ENCODE assay signal across 20 mouse cellular contexts in genomic region chr15:24980841-24981240, GRCm38 (mm10).
DNase-seq lines count a peak whose midpoint lies in the region; ATAC-seq and TF ChIP-seq lines count a peak whose summit lies in the region.
"Had no signal": no experiment of that assay in that cellular context is flagged by ENCODE, and none has a peak within 500 bp of the region (broad histone marks: within the 10 kb centered on the region; RNA-seq: fewer than 3 reads in every experiment).

No protein-coding gene starts in this region.

- H3K4me3 ChIP-seq in hindbrain, embryonic 10.5 days: no peak overlapping the region
- no peak overlapping the region for H3K4me3 ChIP-seq in hindbrain, embryonic 13.5 days
- no peak overlapping the region for H3K4me3 ChIP-seq in lung, embryonic 16.5 days (ENCODE audit: low read length)
- H3K4me3 ChIP-seq in forebrain, embryonic 13.5 days: no peak overlapping the region
- no peak overlapping the region for H3K4me3 ChIP-seq in left cerebral cortex, adult 2 months
- H3K4me3 ChIP-seq: forebrain, embryonic 12.5 days; hindbrain, embryonic 15.5 days; limb, embryonic 15.5 days; myocyte had no signal

- no peaks in the 10 kb centered on the region for H3K36me3 ChIP-seq in hindbrain, embryonic 10.5 days
- H3K36me3 ChIP-seq in hindbrain, embryonic 13.5 days: no peaks in the 10 kb centered on the region
- no peaks in the 10 kb centered on the region for H3K36me3 ChIP-seq in lung, embryonic 16.5 days (ENCODE audit: control insufficient read depth, insufficient read depth, low read length)
- H3K36me3 ChIP-seq in forebrain, embryonic 13.5 days (ENCODE audit: poor library complexity, severe bottlenecking): no peaks in the 10 kb centered on the region
- H3K36me3 ChIP-seq: forebrain, embryonic 12.5 days; hindbrain, embryonic 15.5 days; limb, embryonic 15.5 days had no signal

- no peak overlapping the region for H3K9ac ChIP-seq in hindbrain, embryonic 13.5 days
- H3K9ac ChIP-seq in lung, embryonic 16.5 days (ENCODE audit: low read length): no peak overlapping the region
- H3K9ac ChIP-seq in forebrain, embryonic 13.5 days: no peak overlapping the region
- H3K9ac ChIP-seq: forebrain, embryonic 12.5 days; hindbrain, embryonic 15.5 days; limb, embryonic 15.5 days had no signal

- 17% methylated on average over 4 of the region's 4 CpGs for WGBS in hindbrain, embryonic 10.5 days
- 33% methylated on average over 4 of the region's 4 CpGs for WGBS in hindbrain, embryonic 13.5 days
- 39% methylated on average over 4 of the region's 4 CpGs for WGBS in lung, embryonic 16.5 days
- 51% methylated on average over 4 of the region's 4 CpGs for WGBS in forebrain, embryonic 13.5 days

- TF ChIP-seq CTCF in left cerebral cortex, adult 2 months (IDR thresholded peaks at IDR 0.05): no peak

- H3K27ac ChIP-seq in hindbrain, embryonic 10.5 days: no peak overlapping the region
- H3K27ac ChIP-seq in hindbrain, embryonic 13.5 days: no peak overlapping the region
- H3K27ac ChIP-seq in lung, embryonic 16.5 days (ENCODE audit: low read length): no peak overlapping the region
- no peak overlapping the region for H3K27ac ChIP-seq in forebrain, embryonic 13.5 days
- H3K27ac ChIP-seq in left cerebral cortex, adult 2 months: no peak overlapping the region
- H3K27ac ChIP-seq: forebrain, embryonic 12.5 days; hindbrain, embryonic 15.5 days; limb, embryonic 15.5 days had no signal

- H3K4me1 ChIP-seq in hindbrain, embryonic 10.5 days (replicated peaks): peaks cover 7% of the 10 kb centered on the region; the same call in 1 of the 2 replicates
- H3K4me1 ChIP-seq in hindbrain, embryonic 13.5 days (replicated peaks): no peaks in the 10 kb centered on the region
- H3K4me1 ChIP-seq in lung, embryonic 16.5 days (replicated peaks; ENCODE audit: control insufficient read depth, insufficient read depth, low read length): no peaks in the 10 kb centered on the region
- H3K4me1 ChIP-seq in forebrain, embryonic 13.5 days: no peaks in the 10 kb centered on the region
- H3K4me1 ChIP-seq: forebrain, embryonic 12.5 days; hindbrain, embryonic 15.5 days; limb, embryonic 15.5 days had no signal

- H3K9me3 ChIP-seq in hindbrain, embryonic 10.5 days: no peaks in the 10 kb centered on the region
- no peaks in the 10 kb centered on the region for H3K9me3 ChIP-seq in hindbrain, embryonic 13.5 days
- H3K9me3 ChIP-seq in lung, embryonic 16.5 days (ENCODE audit: control insufficient read depth, low read length): no peaks in the 10 kb centered on the region
- no peaks in the 10 kb centered on the region for H3K9me3 ChIP-seq in forebrain, embryonic 13.5 days (replicated peaks)
- H3K9me3 ChIP-seq: forebrain, embryonic 12.5 days; hindbrain, embryonic 15.5 days; limb, embryonic 15.5 days had no signal

- H3K4me2 ChIP-seq in hindbrain, embryonic 13.5 days: no peak overlapping the region
- H3K4me2 ChIP-seq in lung, embryonic 16.5 days (ENCODE audit: low read depth, low read length): no peak overlapping the region
- H3K4me2 ChIP-seq in forebrain, embryonic 13.5 days: no peak overlapping the region
- H3K4me2 ChIP-seq: forebrain, embryonic 12.5 days; hindbrain, embryonic 15.5 days; limb, embryonic 15.5 days had no signal

- intact Hi-C loops in left cerebral cortex, adult 2 months (cut with DNase I): no loop called here

- no peaks in the 10 kb centered on the region for H3K27me3 ChIP-seq in hindbrain, embryonic 10.5 days (ENCODE audit: insufficient read depth, poor library complexity, severe bottlenecking)
- no peaks in the 10 kb centered on the region for H3K27me3 ChIP-seq in hindbrain, embryonic 13.5 days
- H3K27me3 ChIP-seq in lung, embryonic 16.5 days (ENCODE audit: control insufficient read depth, insufficient read depth, low read depth, low read length): no peaks in the 10 kb centered on the region
- no peaks in the 10 kb centered on the region for H3K27me3 ChIP-seq in forebrain, embryonic 13.5 days
- H3K27me3 ChIP-seq: forebrain, embryonic 12.5 days; hindbrain, embryonic 15.5 days; limb, embryonic 15.5 days had no signal

- ATAC-seq in hindbrain, embryonic 13.5 days (ENCODE audit: low FRiP score): no peak
- peak; percentile 49; the same call in 1 of the 2 replicates for ATAC-seq in lung, embryonic 16.5 days (ENCODE audit: low read depth)
- ATAC-seq in forebrain, embryonic 13.5 days: no peak
- ATAC-seq: intestine, postnatal 0 days had no signal

- peak; percentile 44 for DNase-seq in hindbrain, embryonic 10.5 days (ENCODE audit: low spot score)
- DNase-seq in lung, postnatal 4 days: no peak
- DNase-seq in kidney, postnatal 10 days: peak; percentile 50
- no peak for DNase-seq in ovary, postnatal 36 days (ENCODE audit: low spot score)
- no peak for DNase-seq in left cerebral cortex, adult 2 months (ENCODE audit: extremely low spot score in 1 of 2, low spot score in 2 of 2)
- DNase-seq: adrenal gland, adult 8-10 months; cerebellum, adult 18-20 months; gastrocnemius, postnatal 36 days; layer of hippocampus, adult 9-11 months; lung, postnatal 36 days; midbrain, embryonic 14.5 days; right cerebral cortex, adult 18-20 months had no signal

Comparison
In these comparisons a context has a peak if more than half of its experiments do, and no peak if none do; other contexts are left out.
1. DNase-seq: peak in hindbrain, embryonic 10.5 days (single experiment) and kidney, postnatal 10 days (single experiment); none in lung, postnatal 4 days (0 of 2), ovary, postnatal 36 days (single experiment) and left cerebral cortex, adult 2 months (0 of 2).